Mouse (Mus musculus): Measurements from ENCODE around the gene Fsip1. TPM values are rescaled to one million over a fixed set of nuclear protein-coding genes. Genes with fewer than 3 reads are reported as not detected.

Fsip1 gene
- polyA plus RNA-seq, 1 experiment from 2014 or later = 2.3 TPM

GRCm38 (mm10) chr2:118263914-118264201, 7.1 kb upstream of the Fsip1 start:
- no peak overlapping the region for H3K4me3 ChIP-seq (ENCODE audit: low read depth, low read length)
- H3K27ac ChIP-seq (ENCODE audit: low read length) = no peak overlapping the region
- no peak overlapping the region for H3K4me2 ChIP-seq (replicated peaks; ENCODE audit: low read depth, low read length)
- no peaks in the 10 kb centered on the region for H3K9me3 ChIP-seq (ENCODE audit: low read length)
- TF ChIP-seq CTCF (IDR thresholded peaks at IDR 0.05) (no peak), EP300 (IDR thresholded peaks at IDR 0.05) (no peak)
- no peak for DNase-seq (ENCODE audit: low spot score)
- no peak overlapping the region for H3K9ac ChIP-seq (replicated peaks; ENCODE audit: low read depth)
- H3K4me1 ChIP-seq (ENCODE audit: insufficient read depth, low read depth, low read length) = no peaks in the 10 kb centered on the region
- no peak for ATAC-seq
- no peaks in the 10 kb centered on the region for H3K36me3 ChIP-seq (ENCODE audit: insufficient read depth, low read length)
- WGBS = 38% methylated on average over 2 of the region's 2 CpGs
- no peaks in the 10 kb centered on the region for H3K27me3 ChIP-seq (replicated peaks; ENCODE audit: insufficient read depth, low read length)

- Histone ChIP-seq H3K4me1 (ENCODE audit: insufficient read depth, low read depth, low read length) (no peaks in the 10 kb centered on the region), H3K9ac (replicated peaks; ENCODE audit: low read depth) (no peak overlapping the region), H3K4me2 (replicated peaks; ENCODE audit: low read depth, low read length) (no peak overlapping the region), H3K27ac (ENCODE audit: low read length) (no peak overlapping the region), H3K9me3 (ENCODE audit: low read length) (no peaks in the 10 kb centered on the region), H3K4me3 (ENCODE audit: low read depth, low read length) (no peak overlapping the region), H3K27me3 (replicated peaks; ENCODE audit: insufficient read depth, low read length) (no peaks in the 10 kb centered on the region), H3K36me3 (ENCODE audit: insufficient read depth, low read length) (no peaks in the 10 kb centered on the region)
- WGBS = 15% methylated on average over 8 of the region's 8 CpGs
- DNase-seq (ENCODE audit: low spot score) (peak; percentile 81), ATAC-seq (peak; percentile 53)
- TF ChIP-seq EP300 (IDR thresholded peaks at IDR 0.05) = 0 out of 2 replicates have a peak, but pooled peaks have one; percentile 12
- peak; percentile 83 for TF ChIP-seq CTCF (IDR thresholded peaks at IDR 0.05)
Observed at GRCm38 (mm10) chr2:118263151-118263913, 6.6 kb upstream of the Fsip1 start.

DNA sequence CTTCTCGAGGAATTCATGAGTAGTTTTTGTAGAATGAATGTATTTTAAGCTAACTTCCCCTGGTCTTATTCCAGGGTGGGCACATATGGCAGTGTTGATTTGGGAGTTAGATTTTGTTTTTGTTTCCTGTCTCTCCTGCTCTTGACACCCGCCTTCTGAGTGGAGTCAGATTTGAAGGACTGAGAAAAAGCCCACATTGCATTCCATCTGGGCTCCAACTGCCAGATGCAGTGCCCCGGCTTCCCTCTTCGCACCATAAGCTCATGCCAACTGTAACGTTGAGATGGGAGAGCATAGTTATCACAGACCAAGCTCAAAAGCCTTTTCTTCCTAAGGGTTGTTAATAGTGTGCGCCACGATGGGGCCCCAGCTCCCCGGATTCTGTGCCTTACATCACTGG, 5.9 kb upstream of the Fsip1 start:
- WGBS = 46% methylated on average over 8 of the region's 8 CpGs

DNA sequence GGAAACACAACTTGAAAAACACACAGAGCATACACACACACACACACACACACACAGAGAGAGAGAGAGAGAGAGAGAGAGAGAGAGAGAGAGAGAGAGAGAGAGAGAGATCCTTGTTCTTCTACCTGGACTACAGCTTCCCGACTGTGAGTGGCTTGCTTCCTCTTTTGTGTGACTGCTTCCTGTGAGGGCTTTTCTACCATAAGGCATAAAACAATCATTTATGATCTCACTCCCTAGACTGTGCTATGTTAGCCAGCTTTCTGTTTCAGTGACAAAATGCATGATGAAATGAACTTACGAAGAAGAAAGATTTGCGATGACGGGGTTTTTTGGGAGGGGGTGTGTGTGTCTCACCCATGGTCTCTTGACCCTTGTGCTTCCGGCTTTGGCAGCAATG, 3.0 kb upstream of the Fsip1 start:
- TF ChIP-seq CTCF (IDR thresholded peaks at IDR 0.05) (no peak), EP300 (IDR thresholded peaks at IDR 0.05) (no peak)
- Histone ChIP-seq H3K36me3 (ENCODE audit: insufficient read depth, low read length) (no peaks in the 10 kb centered on the region), H3K4me2 (replicated peaks; ENCODE audit: low read depth, low read length) (no peak overlapping the region), H3K9me3 (ENCODE audit: low read length) (no peaks in the 10 kb centered on the region), H3K9ac (replicated peaks; ENCODE audit: low read depth) (no peak overlapping the region), H3K27ac (ENCODE audit: low read length) (no peak overlapping the region), H3K4me3 (ENCODE audit: low read depth, low read length) (no peak overlapping the region), H3K27me3 (replicated peaks; ENCODE audit: insufficient read depth, low read length) (no peaks in the 10 kb centered on the region), H3K4me1 (ENCODE audit: insufficient read depth, low read depth, low read length) (no peaks in the 10 kb centered on the region)
- ATAC-seq (no peak), DNase-seq (ENCODE audit: low spot score) (no peak)
- 63% methylated on average over 5 of the region's 5 CpGs for WGBS

More for the DNA sequence above, 5.9 kb upstream of the Fsip1 start:
- DNase-seq (ENCODE audit: low spot score) (no peak), ATAC-seq (no peak)
- H3K4me1 ChIP-seq (ENCODE audit: insufficient read depth, low read depth, low read length) = no peaks in the 10 kb centered on the region
- no peak overlapping the region for H3K9ac ChIP-seq (replicated peaks; ENCODE audit: low read depth)
- no peak overlapping the region for H3K27ac ChIP-seq (ENCODE audit: low read length)
- H3K36me3 ChIP-seq (ENCODE audit: insufficient read depth, low read length) = no peaks in the 10 kb centered on the region
- TF ChIP-seq CTCF (IDR thresholded peaks at IDR 0.05) (no peak), EP300 (IDR thresholded peaks at IDR 0.05) (no peak)
- H3K4me3 ChIP-seq (ENCODE audit: low read depth, low read length) = no peak overlapping the region
- H3K9me3 ChIP-seq (ENCODE audit: low read length) = no peaks in the 10 kb centered on the region
- no peak overlapping the region for H3K4me2 ChIP-seq (replicated peaks; ENCODE audit: low read depth, low read length)
- no peaks in the 10 kb centered on the region for H3K27me3 ChIP-seq (replicated peaks; ENCODE audit: insufficient read depth, low read length)

DNA sequence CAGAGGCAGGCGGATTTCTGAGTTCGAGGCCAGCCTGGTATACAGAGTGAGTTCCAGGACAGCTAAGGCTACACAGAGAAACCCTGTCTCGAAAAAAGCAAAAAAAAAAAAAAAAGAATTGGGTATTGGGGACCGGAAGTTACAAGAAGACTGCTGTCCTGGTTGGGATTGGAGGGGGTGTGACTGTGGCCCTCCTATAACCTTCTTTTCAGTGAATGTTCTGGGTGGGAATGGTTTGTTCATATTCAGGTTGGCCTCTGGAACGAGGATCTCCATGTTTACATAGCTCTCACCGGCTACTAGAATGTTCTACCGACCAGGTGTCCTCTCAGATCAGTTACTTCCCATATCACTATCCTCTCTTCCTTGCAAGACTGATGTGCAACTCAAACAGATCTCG, 328 bp upstream of the Fsip1 start:
- Histone ChIP-seq H3K36me3 (ENCODE audit: insufficient read depth, low read length) (no peaks in the 10 kb centered on the region), H3K9ac (replicated peaks; ENCODE audit: low read depth) (no peak overlapping the region), H3K4me3 (ENCODE audit: low read depth, low read length) (no peak overlapping the region), H3K4me2 (replicated peaks; ENCODE audit: low read depth, low read length) (peak overlapping the region; percentile 66), H3K4me1 (ENCODE audit: insufficient read depth, low read depth, low read length) (no peaks in the 10 kb centered on the region), H3K9me3 (ENCODE audit: low read length) (no peaks in the 10 kb centered on the region), H3K27ac (ENCODE audit: low read length) (no peak overlapping the region), H3K27me3 (replicated peaks; ENCODE audit: insufficient read depth, low read length) (no peaks in the 10 kb centered on the region)
- WGBS = 57% methylated on average over 8 of the region's 8 CpGs
- DNase-seq (ENCODE audit: low spot score) = no peak
- ATAC-seq = no peak
- no peak for TF ChIP-seq CTCF (IDR thresholded peaks at IDR 0.05)
- no peak for TF ChIP-seq EP300 (IDR thresholded peaks at IDR 0.05)

GRCm38 (mm10) chr2:118254516-118254915, 2.2 kb downstream of the Fsip1 start:
- Histone ChIP-seq H3K4me1 (ENCODE audit: insufficient read depth, low read depth, low read length) (no peaks in the 10 kb centered on the region), H3K9me3 (ENCODE audit: low read length) (no peaks in the 10 kb centered on the region), H3K27ac (ENCODE audit: low read length) (no peak overlapping the region), H3K4me3 (ENCODE audit: low read depth, low read length) (no peak overlapping the region), H3K4me2 (replicated peaks; ENCODE audit: low read depth, low read length) (no peak overlapping the region), H3K36me3 (ENCODE audit: insufficient read depth, low read length) (no peaks in the 10 kb centered on the region), H3K9ac (replicated peaks; ENCODE audit: low read depth) (no peak overlapping the region), H3K27me3 (replicated peaks; ENCODE audit: insufficient read depth, low read length) (no peaks in the 10 kb centered on the region)
- 33% methylated on average over 8 of the region's 8 CpGs for WGBS
- TF ChIP-seq CTCF (IDR thresholded peaks at IDR 0.05) (no peak), EP300 (IDR thresholded peaks at IDR 0.05) (no peak)
- ATAC-seq = no peak
- no peak for DNase-seq (ENCODE audit: low spot score)
